Mouse (Mus musculus) thymus, postnatal 4 days (tissue): Measurements from ENCODE around the gene Slc10a2.
"Not testable (repeated sequence)": the region's sequence is repeated elsewhere in the genome, so short reads cannot be mapped to it uniquely, and the experiment has no call there.

Source experiments
- DNase-seq: peaks from one replicate; pipeline ENCODE4 v3.0.0; 2021

Slc10a2 gene

DNA sequence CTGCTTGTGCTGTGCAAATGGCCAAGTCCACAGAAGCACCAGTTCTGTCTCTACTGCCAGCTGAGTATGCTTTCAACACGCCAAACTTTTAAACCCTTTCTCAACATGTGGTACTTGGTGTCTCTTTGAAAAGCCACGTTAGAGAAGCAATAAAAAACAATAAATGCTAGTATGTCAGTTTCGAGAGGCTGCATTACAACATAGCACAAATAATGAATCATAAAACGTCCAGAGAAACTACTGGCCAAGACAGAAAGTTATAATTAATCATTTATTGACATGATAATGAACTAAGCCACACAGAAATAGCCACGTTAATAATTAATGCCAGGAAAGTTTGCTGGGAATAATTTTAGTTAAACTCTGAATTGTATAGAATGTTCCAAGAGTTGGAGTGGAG lies at the start of gene Slc10a2:
Slc10a2 (minus strand) TSS at position 166 of the 400 bp plus-strand sequence.
- no peak for DNase-seq

DNA sequence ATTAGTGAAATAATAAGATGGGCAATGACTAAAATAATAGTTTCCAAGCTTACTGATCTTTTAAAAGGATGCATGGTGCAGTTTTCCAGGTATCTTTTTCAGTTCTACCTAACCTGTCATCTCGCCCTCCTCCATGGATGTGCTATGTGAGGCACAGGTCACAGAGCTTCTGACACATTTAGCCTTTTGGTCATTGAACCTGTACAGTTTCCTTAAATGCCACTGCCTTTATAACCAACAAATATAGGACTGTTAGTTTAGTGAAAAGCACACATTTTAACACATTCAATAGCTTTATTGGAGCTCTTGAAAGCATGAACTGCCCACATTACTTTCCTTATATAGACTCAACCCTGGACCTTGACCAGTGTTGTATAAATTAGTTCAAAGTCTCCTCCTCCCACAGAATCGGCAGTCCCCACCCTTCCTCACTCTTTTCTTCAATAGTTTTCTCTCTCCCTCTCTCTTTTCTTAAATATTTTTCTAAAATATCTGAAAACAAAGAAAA lies 24.2 kb upstream of the Slc10a2 start:
- DNase-seq = no peak

DNA sequence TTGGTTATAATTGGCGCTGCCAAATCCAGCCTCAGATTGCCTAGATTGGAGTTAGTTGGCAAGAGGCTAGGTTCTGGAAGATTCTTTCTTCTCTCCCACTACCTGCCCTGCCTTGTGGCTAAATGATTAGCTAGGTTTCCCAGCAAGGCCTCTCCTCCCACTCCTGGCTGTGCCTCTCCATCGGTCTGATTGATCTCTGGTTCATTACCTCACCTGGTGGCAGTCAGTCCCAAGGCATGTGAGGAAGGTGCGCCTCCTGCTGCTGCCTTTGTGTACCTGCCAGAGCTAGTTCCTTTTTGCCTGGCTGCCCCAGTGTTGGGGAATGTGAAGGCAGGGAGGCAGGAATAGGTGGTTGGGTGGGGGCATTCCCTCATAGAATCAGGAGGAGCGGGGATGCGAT lies 1.7 kb upstream of the Slc10a2 start:
- DNase-seq = no peak

DNA sequence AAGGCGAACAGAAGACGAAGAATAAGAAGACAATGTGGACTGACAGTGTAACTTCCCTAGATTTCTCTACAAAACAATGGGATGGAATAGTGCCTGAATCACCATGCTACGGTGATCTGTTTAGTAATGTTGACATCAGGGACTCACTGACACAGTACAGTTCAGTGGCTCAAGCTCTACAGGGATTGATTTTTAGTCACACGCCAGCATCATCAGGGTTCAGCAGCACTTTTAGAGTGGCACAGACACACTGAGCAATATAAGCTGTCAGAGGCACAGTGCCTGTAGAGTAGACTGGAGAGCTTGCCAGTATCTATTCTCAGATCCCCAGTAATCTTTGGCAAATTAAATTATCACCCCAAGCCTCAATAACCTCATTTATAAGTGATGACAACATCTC lies 9.8 kb downstream of the Slc10a2 start:
- DNase-seq = no peak

DNA sequence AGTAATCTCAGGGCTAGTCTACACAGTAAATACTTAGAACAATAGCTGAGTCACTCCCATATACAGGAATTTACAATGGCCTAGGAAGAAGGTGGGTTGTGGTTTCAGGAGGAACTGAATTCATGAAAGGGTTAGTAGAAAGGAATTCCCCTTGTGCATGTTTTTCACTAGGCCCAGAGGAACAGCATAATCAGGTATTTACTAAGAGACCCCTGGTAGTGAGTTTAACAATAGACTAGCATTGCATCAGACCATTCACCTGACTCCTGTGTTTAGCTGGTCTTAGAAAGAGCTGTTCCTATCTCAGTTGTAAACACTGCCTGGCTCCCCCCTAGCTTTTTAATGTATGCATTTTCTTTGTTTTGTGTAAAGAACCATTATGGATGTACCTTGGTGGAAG lies 11.2 kb downstream of the Slc10a2 start:
- DNase-seq = not testable (repeated sequence)

DNA sequence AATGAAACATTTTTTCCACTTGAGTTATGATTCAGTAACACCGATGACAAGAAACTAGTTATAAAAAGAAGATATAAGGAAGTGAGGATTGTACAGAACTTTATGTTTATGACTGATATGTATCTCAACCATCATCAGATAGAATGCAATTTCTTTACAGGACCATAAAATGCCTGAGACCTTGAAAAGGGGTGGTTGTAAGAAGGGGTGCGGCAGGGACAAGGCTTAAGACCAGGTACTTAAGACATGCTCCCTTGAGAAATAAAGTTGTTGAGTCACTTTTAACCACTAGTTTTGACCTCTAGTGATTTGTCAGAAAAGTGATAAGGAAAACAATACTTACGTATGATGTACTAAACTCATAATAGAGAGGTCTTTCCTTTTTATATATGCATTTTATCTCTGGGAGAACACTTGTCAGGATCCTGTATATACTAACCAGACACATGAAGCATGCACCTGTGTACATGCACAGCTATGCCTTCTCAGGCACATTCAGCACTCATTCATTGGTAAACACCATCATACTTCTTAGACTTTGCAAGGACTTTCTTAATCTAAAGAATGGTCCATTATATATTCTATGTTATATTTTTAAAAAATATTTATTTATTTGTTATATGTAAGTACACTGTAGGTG lies 31.4 kb downstream of the Slc10a2 start:
- DNase-seq = no peak

DNA sequence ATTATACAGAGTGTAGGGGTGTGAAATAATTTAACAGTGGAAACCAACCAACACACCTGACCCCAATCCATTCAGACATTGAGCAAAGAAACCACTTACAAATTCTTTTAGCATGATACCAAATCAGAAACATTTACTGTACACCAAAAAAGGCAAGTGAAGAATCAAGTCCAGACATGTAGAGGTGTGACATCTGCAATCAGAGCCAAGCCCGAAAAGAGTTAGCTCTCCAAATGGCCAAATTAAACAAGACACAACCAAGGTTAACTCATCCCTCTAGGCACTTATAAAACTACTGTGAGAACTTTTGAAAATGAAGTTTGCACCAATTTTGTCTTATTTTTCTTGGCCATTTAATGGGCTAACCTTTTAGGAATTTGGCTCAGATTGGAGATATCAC lies 46.3 kb downstream of the Slc10a2 start:
- no peak for DNase-seq

DNA sequence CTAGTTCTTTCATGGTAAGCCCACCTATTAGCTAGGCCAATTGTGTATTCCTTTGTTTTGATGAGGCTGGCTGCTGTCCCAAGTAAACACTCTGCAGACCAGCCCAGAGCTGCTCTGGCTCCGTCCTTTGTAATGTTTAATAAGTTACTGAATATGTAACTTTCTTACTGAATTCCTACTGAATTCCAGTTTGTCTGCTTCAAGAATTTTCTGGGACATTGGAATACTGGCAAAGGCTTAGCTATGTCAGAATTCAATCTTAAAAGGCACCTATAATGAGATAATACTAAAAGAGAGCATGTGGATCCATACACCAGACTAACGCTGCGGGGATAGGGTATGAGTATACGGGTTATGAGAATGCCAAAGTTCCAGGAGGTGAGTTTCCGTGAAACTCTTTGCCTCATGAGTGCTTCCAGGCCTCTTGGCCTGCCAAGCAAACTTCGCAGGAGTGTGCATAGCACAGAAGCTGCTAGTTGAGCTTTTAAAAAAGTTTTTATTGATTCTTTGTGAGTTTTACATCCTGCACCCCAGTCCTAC lies 60.7 kb downstream of the Slc10a2 start:
- not testable (repeated sequence) for DNase-seq

DNA sequence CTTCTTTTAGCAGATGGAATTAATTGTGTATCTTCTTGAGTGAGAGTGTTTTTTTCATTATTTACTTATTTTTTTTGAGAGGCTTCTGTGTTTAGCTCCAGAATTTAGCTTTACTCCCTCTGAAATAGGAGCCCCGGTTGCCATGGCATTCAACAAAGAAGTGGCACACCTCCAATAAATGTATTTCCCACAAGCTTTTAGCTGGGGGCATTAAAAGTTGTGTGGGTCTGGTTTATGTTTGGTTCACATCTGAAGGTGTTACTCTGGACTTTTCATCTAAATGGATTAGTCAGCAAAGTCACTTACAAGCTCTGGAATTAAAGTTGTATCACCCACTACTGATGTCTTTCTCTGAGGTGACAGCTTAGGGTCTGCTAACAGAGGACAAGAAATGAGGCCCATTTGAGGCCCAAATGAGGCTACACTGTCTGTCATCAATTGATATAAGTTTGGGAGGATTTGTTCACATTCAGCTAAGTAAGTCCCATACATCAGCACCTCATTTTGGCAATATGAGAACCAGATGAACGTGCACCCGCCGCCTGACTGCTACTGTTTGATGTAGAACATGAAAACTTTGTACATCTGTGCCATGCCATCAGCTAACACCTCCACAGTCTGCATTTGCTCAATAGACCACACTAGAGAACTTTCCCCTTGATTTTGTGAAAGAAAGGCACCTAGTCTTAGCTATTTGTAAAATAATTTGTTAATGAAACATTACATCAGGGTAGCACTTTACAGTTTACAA lies 66.2 kb downstream of the Slc10a2 start:
- DNase-seq = no peak
